Mouse (Mus musculus) heart, embryonic 16.5 days (tissue): Measurements from ENCODE around the gene Tmem198. TPM values are rescaled to one million over a fixed set of nuclear protein-coding genes. Genes with fewer than 3 reads are reported as not detected.
A peak's percentile ranks its signal among the peaks of the same experiment; 100 is the strongest.

Experiments
- ATAC-seq: fragments of 200-750 bp; cut with Nextera tagmentation; replicated peaks from 2 replicates; pipeline ENCODE4 v1.8.0; 2017; ENCODE audit warnings: moderate number of reproducible peaks; ENCODE audit not compliant: insufficient read depth, low FRiP score; ENCODE audit errors: extremely low read depth
- H3K27ac ChIP-seq: fragments of 300-500 bp; sonication (generic); 2 replicates; pipeline ENCODE4 v1.5.1; 2014; ENCODE audit warnings: mild to moderate bottlenecking, low read length, control low read depth, moderate library complexity
- H3K27me3 ChIP-seq: fragments of 300-500 bp; sonication (generic); 2 replicates; pipeline ENCODE4 v1.6.1; 2014; ENCODE audit warnings: low read length, mixed read lengths; ENCODE audit not compliant: control insufficient read depth, insufficient read depth
- H3K36me3 ChIP-seq: fragments of 300-500 bp; sonication (generic); 2 replicates; pipeline ENCODE4 v1.6.1; 2014; ENCODE audit not compliant: control insufficient read depth, insufficient read depth
- H3K4me1 ChIP-seq: fragments of 300-500 bp; sonication (generic); 2 replicates; pipeline ENCODE4 v1.6.1; 2014; ENCODE audit warnings: low read length, mixed read lengths; ENCODE audit not compliant: control insufficient read depth, insufficient read depth
- H3K4me2 ChIP-seq: fragments of 300-500 bp; sonication (generic); 2 replicates; pipeline ENCODE4 v1.6.1; 2014; ENCODE audit warnings: low read depth, mild to moderate bottlenecking, control low read depth, low read length
- H3K4me3 ChIP-seq: fragments of 300-500 bp; sonication (generic); 2 replicates; pipeline ENCODE4 v1.5.1; 2014; ENCODE audit warnings: mild to moderate bottlenecking, control low read depth, low read length
- H3K9ac ChIP-seq: fragments of 300-500 bp; sonication (generic); 2 replicates; pipeline ENCODE4 v1.6.1; 2014; ENCODE audit warnings: low read length, control low read depth
- H3K9me3 ChIP-seq: fragments of 300-500 bp; sonication (generic); replicated peaks from 2 replicates; pipeline ENCODE4 v1.6.1; 2016; ENCODE audit warnings: low read length; ENCODE audit not compliant: control insufficient read depth
- WGBS: fragments of 180-500 bp; shearing (Covaris S2); extraction: QIAGEN DNeasy Blood & Tissue Kit; methylation state at CpG from one replicate; pipeline ENCODE4 v1.1.7; 2014; 5-methylcytosine and 5-hydroxymethylcytosine counted together
- polyA plus RNA-seq: library from polyadenylated mRNA; unstranded; fragments of >200 nt; fragmentation: Nextera tagmentation; extraction: Ambion mirVana; gene quantifications from 2 replicates; pipeline ENCODE4 v1.2.1, GENCODE M21; 2015

Gene Tmem198
- polyA plus RNA-seq, 1 experiment from 2014 or later = 0.60 TPM

DNA sequence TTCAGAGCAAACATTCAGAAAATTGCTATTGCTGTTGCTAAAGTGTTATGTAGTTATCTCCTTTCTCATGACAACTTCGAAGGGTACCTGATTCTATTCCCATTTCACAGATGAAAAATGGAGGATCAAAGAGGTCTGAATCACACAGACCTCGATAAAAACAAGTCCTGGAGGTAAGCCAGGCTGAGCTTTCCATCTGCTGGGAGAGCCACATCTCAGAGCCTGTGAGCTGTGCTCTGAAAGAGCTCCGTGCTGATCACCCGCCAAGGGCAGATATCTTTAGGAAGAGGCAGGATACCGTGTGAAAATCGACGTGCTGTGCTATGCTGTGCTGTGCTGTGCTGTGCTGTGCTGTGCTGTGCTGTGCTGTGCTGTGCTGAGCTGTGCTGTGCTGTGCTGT is 19.0 kb upstream of the Tmem198 start:
- WGBS = 38% methylated on average over 7 of the region's 7 CpGs
- no peak for ATAC-seq
- H3K9ac ChIP-seq = no peak overlapping the region
- no peaks in the 10 kb centered on the region for H3K9me3 ChIP-seq
- no peak overlapping the region for H3K4me2 ChIP-seq
- no peak overlapping the region for H3K27ac ChIP-seq
- H3K4me3 ChIP-seq = no peak overlapping the region
- peaks cover 33% of the 10 kb centered on the region for H3K27me3 ChIP-seq
- H3K4me1 ChIP-seq = peaks cover 15% of the 10 kb centered on the region
- H3K36me3 ChIP-seq = no peaks in the 10 kb centered on the region

GRCm38 (mm10) chr1:75462636-75463035 is 16.7 kb upstream of the Tmem198 start:
- Histone ChIP-seq H3K27me3 (peaks cover 27% of the 10 kb centered on the region), H3K9me3 (no peaks in the 10 kb centered on the region), H3K36me3 (no peaks in the 10 kb centered on the region), H3K4me1 (peaks cover 15% of the 10 kb centered on the region), H3K9ac (no peak overlapping the region), H3K4me3 (no peak overlapping the region), H3K4me2 (no peak overlapping the region), H3K27ac (no peak overlapping the region)
- WGBS = 63% methylated on average over 1 of the region's 1 CpGs
- no peak for ATAC-seq

DNA sequence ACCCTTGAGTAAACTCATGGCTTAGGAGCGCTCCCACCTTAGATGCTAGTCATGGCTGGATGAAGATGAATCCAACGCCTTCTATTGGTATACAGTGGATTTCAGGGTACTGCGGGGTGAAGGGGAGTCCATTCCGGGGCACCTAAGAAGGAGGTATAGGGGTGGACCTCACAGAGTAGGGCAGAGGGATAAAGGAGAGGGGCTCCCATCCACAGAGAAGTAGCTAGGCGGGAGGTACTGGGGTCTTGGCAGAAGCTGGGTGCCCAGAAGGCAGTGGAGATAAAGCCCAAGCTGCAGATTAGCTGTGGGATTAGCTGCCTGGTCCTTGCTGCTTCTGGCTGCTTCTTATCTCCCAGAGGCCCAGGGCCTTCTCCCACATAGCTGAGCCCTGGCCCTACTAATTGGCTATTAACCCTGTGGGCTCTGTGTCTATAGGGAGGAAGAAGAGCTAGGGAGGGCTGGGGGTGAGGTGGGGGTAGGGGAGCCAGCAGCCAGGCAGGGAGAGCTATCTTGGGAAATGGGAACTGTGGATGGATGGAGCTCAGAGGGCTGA is 15.6 kb upstream of the Tmem198 start:
- Histone ChIP-seq H3K9me3 (no peaks in the 10 kb centered on the region), H3K27ac (no peak overlapping the region), H3K27me3 (peaks cover 33% of the 10 kb centered on the region), H3K36me3 (no peaks in the 10 kb centered on the region), H3K4me1 (peaks cover 10% of the 10 kb centered on the region), H3K4me3 (no peak overlapping the region), H3K9ac (peak overlapping the region; percentile 18; the same call in 1 of the 2 replicates), H3K4me2 (no peak overlapping the region)
- no peak for ATAC-seq
- WGBS = 50% methylated on average over 5 of the region's 5 CpGs

DNA sequence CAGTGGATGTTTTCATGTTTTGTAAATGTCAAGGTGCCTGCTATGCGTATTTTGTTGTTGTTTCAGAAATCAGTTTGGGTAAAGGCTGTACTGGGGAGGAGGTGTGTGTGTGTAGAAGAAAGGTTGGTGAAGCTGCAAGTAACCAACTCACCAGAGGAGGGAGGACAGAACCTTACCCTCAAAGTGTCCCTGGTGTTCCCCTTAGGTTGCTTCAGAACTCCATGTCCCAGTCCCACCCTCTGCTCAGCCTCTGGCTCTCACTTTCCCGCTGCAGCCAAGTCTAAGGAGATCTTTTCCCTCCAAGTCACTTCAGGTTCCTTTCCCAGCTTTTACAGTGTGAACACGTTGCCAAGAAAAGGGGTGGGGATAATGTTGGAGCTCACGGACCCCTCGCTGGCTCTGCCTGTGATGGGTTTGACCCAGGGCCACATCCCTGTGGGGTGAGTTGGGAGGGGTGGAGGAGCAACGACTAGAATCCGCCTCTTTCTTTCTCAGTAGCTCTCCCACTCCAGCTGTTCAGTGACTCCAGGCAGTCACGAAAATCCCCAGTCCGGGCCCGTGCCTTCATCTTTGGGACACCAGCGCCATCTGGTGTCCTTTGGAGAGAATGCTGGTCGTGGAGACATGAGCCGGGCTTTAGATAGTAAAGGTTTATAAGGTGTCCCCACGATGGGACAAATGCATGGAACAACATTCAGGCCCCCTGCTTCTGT is 12.0 kb upstream of the Tmem198 start:
- ATAC-seq = peak; percentile 63; the same call in 1 of the 2 replicates
- no peak overlapping the region for H3K4me2 ChIP-seq
- no peaks in the 10 kb centered on the region for H3K9me3 ChIP-seq
- peaks cover 4% of the 10 kb centered on the region for H3K4me1 ChIP-seq
- H3K9ac ChIP-seq = peak overlapping the region; percentile 16; the same call in 1 of the 2 replicates
- H3K27me3 ChIP-seq = peaks cover 38% of the 10 kb centered on the region
- H3K36me3 ChIP-seq = no peaks in the 10 kb centered on the region
- H3K27ac ChIP-seq = no peak overlapping the region
- H3K4me3 ChIP-seq = no peak overlapping the region
- 7% methylated on average over 14 of the region's 14 CpGs for WGBS

GRCm38 (mm10) chr1:75469287-75469825 is 10.0 kb upstream of the Tmem198 start:
- no peak for ATAC-seq
- peaks cover 5% of the 10 kb centered on the region; the same call in 1 of the 2 replicates for H3K36me3 ChIP-seq
- H3K4me1 ChIP-seq = no peaks in the 10 kb centered on the region
- no peak overlapping the region for H3K27ac ChIP-seq
- H3K4me2 ChIP-seq = no peak overlapping the region
- H3K4me3 ChIP-seq = no peak overlapping the region
- H3K9ac ChIP-seq = no peak overlapping the region
- WGBS = 72% methylated on average over 17 of the region's 17 CpGs
- peaks cover 51% of the 10 kb centered on the region for H3K27me3 ChIP-seq
- no peaks in the 10 kb centered on the region for H3K9me3 ChIP-seq

GRCm38 (mm10) chr1:75476441-75476840 is 2.9 kb upstream of the Tmem198 start:
- H3K9me3 ChIP-seq = no peaks in the 10 kb centered on the region
- 94% methylated on average over 11 of the region's 11 CpGs for WGBS
- peaks cover 14% of the 10 kb centered on the region for H3K36me3 ChIP-seq
- ATAC-seq = no peak
- no peak overlapping the region for H3K27ac ChIP-seq
- H3K4me1 ChIP-seq = peaks cover 17% of the 10 kb centered on the region
- peaks cover 41% of the 10 kb centered on the region for H3K27me3 ChIP-seq
- H3K9ac ChIP-seq = no peak overlapping the region
- H3K4me3 ChIP-seq = no peak overlapping the region
- H3K4me2 ChIP-seq = no peak overlapping the region

DNA sequence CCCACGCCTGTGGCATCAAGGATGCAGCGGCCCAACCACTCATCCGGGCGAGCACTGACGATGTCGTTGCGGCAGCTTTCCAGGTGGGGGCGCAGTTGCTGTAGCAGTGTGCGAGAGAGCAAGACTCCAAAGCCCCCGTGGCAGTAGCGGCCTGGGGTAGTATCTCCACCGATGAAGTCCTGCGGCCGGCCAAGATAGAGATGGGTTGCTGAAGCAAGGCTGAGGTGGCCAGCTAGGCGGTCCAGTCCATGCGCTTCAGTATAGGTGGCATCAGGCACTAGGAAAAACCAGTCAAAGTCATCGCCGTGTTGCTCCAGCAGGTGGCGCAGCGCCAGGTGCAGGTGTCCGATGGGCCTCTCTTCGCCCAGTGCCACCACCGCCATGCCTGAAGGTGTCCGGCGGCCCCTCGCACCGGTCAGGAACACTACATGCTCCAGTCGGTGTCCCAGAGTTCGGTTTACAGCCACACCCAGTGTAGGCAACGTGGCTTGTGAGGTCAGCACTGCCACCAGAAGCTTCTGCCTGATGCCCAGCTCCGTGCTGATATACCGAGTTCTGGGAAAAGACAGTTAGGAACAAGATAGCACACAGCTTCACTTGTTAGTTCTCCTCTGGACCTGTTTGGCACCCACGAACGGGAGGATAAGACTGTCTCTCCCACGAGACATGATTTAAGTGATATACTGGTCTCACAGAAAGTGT is 1.9 kb upstream of the Tmem198 start:
- H3K36me3 ChIP-seq = peaks cover 14% of the 10 kb centered on the region
- no peaks in the 10 kb centered on the region for H3K9me3 ChIP-seq
- H3K9ac ChIP-seq = no peak overlapping the region
- H3K27me3 ChIP-seq = peaks cover 44% of the 10 kb centered on the region
- 0 out of 2 replicates have a peak overlapping the region, but pooled peaks have one; percentile 14 for H3K27ac ChIP-seq
- peaks cover 17% of the 10 kb centered on the region for H3K4me1 ChIP-seq
- H3K4me3 ChIP-seq = peak overlapping the region; percentile 76
- ATAC-seq = no peak
- H3K4me2 ChIP-seq = peak overlapping the region; percentile 81
- 13% methylated on average over 35 of the region's 35 CpGs for whole genome bisulfite sequencing

DNA sequence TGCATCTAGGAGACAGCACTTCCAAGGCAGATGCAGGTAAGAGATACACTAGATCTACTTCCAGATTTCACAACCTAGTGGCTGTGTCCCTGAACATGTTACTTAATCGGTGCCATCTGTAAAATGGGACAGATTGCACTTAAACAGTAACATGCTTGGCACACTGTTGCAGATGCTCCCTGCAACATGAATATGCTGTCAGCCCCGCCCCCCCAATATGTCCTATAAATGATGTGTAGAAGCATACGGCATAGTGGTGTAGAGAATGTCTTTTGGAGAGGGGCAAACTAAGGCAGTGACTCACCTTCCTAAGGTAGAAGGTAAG is 1.4 kb upstream of the Tmem198 start:
- no peak for ATAC-seq
- H3K27me3 ChIP-seq = peaks cover 45% of the 10 kb centered on the region
- peak overlapping the region; percentile 81 for H3K4me2 ChIP-seq
- peak overlapping the region; percentile 76 for H3K4me3 ChIP-seq
- H3K9me3 ChIP-seq = no peaks in the 10 kb centered on the region
- H3K36me3 ChIP-seq = peaks cover 13% of the 10 kb centered on the region
- WGBS = 38% methylated on average over 3 of the region's 3 CpGs
- H3K27ac ChIP-seq = no peak overlapping the region
- H3K9ac ChIP-seq = peak overlapping the region; percentile 79
- peaks cover 17% of the 10 kb centered on the region for H3K4me1 ChIP-seq

- peaks cover 12% of the 10 kb centered on the region for H3K36me3 ChIP-seq
- 0% methylated on average over 12 of the region's 25 CpGs for WGBS
- H3K4me1 ChIP-seq = peaks cover 17% of the 10 kb centered on the region
- peak overlapping the region; percentile 79 for H3K9ac ChIP-seq
- peak; percentile 21 for ATAC-seq
- H3K4me2 ChIP-seq = peak overlapping the region; percentile 81
- peak overlapping the region; percentile 76 for H3K27ac ChIP-seq
- peak overlapping the region; percentile 76 for H3K4me3 ChIP-seq
- H3K9me3 ChIP-seq = no peaks in the 10 kb centered on the region
- peaks cover 45% of the 10 kb centered on the region for H3K27me3 ChIP-seq
Measured at GRCm38 (mm10) chr1:75478497-75478896, 835 bp upstream of the Tmem198 start.
